Mouse (Mus musculus): Measurements from ENCODE around the gene Pnrc1. TPM values are rescaled to one million over a fixed set of nuclear protein-coding genes. Genes with fewer than 3 reads are reported as not detected.
"Not testable (repeated sequence)": the region's sequence is repeated elsewhere in the genome, so short reads cannot be mapped to it uniquely, and the experiment has no call there.

Pnrc1 gene
- polyA plus RNA-seq, 1 experiment from 2014 or later: 72.8 TPM

DNA sequence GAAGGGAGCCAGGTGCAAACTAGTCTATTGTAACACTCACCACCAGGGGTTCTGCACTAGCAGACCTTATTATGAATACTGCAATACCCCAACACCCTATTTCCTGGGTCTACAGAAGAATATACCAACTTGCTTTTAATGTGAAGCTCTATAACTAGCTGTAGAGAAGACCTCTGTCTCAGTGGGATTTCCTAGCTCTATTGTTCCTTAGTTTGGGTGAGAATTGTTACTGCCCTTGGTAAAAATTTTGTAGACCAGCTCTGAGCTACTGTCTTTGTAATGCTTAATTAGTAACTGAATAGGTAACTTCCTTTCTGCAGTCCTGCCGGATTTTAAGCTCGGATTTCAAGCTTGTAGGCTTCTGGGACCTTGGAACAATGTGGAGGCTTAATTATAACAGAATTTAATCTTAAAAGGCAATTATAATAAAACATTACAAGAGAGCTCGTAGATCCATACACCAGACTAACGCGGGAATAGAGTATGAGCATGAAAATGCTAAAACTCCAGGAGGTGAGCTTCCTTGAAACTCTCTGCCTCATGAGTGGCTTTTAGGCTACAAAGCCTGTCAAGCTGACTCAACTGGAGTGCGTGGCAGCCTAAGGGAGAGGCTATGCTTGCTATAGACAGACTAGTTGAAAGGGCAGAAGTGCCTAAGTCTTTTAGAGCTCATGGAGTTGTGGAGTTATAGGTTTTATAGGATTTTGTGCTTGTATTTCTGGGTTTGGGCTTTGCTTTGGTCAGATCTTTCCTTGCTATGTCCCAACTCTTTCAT, 11.1 kb upstream of the Pnrc1 start:
- not testable (repeated sequence) for H3K9ac ChIP-seq; ATAC-seq (ENCODE audit: extremely low read depth, insufficient number of reproducible peaks, low FRiP score, low TSS enrichment); H3K27me3 ChIP-seq (replicated peaks); H3K4me3 ChIP-seq; H3K4me1 ChIP-seq; H3K27ac ChIP-seq (replicated peaks); H3K36me3 ChIP-seq; H3K4me2 ChIP-seq
- WGBS: 84% methylated on average over 6 of the region's 6 CpGs
- peaks cover 14% of the 10 kb centered on the region; the same call in 1 of the 2 replicates for H3K9me3 ChIP-seq

DNA sequence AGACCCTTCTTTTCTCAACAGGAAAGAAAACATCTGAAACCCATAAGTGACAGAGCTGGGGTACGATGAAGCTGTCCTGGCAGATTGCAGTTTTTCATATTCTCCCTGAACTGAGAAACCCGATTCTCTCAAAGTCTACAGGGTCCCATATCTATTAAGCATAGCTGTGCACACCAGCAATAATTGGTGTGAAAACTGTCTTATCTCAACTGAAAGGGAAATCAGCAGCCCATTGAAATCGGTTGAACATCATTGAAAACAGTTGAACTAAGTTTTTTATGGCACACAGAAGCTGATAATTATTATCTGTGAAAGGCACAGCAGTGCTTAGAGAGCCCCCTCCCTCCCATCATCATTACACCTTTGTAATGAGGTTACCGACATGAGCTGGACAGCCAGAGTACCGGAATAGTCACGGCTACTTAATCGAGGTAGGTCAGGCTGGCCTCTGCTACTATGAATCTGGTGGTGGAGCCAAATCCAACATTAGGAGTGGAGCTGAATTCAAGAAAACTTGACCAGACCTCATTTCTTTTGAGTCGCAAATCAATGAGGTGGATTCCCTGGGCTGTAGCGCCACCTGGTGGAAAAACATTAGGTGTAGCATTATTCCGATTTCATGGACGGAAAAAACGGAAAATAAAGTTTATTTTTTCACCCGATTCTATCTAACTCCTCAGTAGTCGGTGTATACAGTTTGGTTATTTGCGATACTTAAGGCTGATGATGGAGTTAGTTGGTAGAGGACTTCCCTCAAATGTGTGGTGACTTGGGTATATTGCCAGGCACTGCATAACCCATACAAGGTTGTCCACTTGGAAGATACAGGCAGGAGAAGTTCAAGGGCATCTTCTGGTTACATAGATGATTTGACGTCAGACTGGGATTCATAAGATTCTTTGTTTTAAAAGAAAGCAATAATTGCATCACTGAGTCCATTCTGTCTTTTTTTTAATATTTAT, 2.7 kb upstream of the Pnrc1 start:
- Histone ChIP-seq H3K4me3 (no peak overlapping the region; the same call in 1 of the 2 replicates), H3K27me3 (replicated peaks) (0 out of 2 replicates have a peak, but pooled peaks cover 8% of the 10 kb centered on the region), H3K4me2 (peak overlapping the region; percentile 54), H3K4me1 (peaks cover 7% of the 10 kb centered on the region; the same call in 1 of the 2 replicates), H3K36me3 (no peaks in the 10 kb centered on the region), H3K9ac (peak overlapping the region; percentile 37; the same call in 1 of the 2 replicates), H3K27ac (replicated peaks) (no peak overlapping the region), H3K9me3 (no peaks in the 10 kb centered on the region)
- no peak for ATAC-seq (ENCODE audit: extremely low read depth, insufficient number of reproducible peaks, low FRiP score, low TSS enrichment)
- WGBS: 18% methylated on average over 16 of the region's 16 CpGs

DNA sequence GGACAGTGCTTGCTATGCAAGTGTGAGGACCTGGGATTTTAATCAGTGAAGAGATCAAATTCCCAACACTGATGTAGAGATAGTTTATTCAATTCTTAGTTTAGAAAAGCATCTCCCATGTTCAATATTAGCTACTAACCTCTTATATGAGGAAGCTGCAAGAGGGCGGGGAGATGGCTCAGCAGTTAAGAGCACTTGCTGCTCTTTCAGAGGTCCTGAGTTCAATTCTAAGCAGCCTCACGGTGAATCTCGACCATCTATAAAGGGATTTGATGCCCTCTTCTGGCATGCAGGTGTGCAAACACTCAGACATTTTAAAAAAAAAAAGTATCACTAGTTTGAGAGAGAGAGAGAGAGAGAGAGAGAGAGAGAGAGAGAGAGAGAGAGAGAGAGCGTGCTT, 915 bp upstream of the Pnrc1 start:
- Histone ChIP-seq H3K9me3 (no peaks in the 10 kb centered on the region), H3K4me2 (no peak overlapping the region), H3K4me3 (no peak overlapping the region), H3K27ac (replicated peaks) (no peak overlapping the region), H3K27me3 (replicated peaks) (0 out of 2 replicates have a peak, but pooled peaks cover 8% of the 10 kb centered on the region), H3K4me1 (peaks cover 7% of the 10 kb centered on the region; the same call in 1 of the 2 replicates), H3K9ac (no peak overlapping the region), H3K36me3 (no peaks in the 10 kb centered on the region)
- no peak for ATAC-seq (ENCODE audit: extremely low read depth, insufficient number of reproducible peaks, low FRiP score, low TSS enrichment)
- 54% methylated on average over 4 of the region's 4 CpGs for WGBS

DNA sequence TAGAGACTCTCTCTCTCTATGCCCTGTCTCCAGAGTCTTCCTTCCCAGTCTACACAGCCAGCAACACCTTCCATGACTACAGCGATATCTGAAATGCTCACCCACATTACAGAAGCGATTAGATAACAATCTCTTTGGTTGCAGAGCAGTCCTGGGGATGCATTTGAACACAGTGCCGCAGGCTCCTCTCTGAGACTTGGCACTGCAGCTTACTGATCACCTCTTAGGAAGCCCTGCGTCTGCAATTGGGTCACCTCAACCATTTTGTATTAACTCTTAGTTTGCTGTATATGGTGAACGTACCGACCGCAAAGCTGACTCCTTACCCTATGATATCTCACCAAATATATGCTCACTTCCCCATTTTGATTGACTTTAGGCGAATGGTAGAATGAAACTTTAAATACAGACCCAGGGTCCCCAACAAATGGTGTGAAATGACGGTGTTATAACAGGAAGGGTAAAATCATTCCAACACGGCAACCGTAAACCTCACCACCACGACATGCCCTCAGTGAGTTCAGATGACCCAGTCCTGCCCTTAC, 785 bp downstream of the Pnrc1 start:
- WGBS: 76% methylated on average over 12 of the region's 12 CpGs
- Histone ChIP-seq H3K27me3 (replicated peaks) (0 out of 2 replicates have a peak, but pooled peaks cover 8% of the 10 kb centered on the region), H3K4me3 (peak overlapping the region; percentile 31), H3K27ac (replicated peaks) (no peak overlapping the region), H3K9me3 (no peaks in the 10 kb centered on the region), H3K4me2 (peak overlapping the region; percentile 50), H3K36me3 (no peaks in the 10 kb centered on the region), H3K9ac (no peak overlapping the region), H3K4me1 (peaks cover 12% of the 10 kb centered on the region)
- no peak for ATAC-seq (ENCODE audit: extremely low read depth, insufficient number of reproducible peaks, low FRiP score, low TSS enrichment)

DNA sequence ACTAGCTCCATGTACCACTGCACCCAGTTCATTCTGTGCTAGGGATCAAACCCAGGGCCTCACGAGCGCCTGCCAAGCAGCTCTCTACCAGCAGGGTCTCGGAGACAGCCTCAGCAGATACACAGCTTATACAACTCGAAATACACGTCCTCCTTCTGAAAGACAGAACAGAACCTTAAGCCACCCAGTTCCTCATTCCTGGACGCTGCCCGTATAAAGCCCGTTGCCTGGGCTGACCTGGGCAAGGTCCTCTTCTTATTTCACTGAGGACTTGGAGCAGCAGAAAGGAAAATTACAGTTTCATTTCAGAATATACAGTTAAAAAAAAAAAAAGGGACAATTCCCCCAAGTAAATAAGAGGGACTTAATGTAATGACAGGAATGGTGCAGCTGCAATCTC, 4.5 kb downstream of the Pnrc1 start:
- H3K9me3 ChIP-seq: no peaks in the 10 kb centered on the region
- no peak overlapping the region for H3K9ac ChIP-seq
- no peaks in the 10 kb centered on the region for H3K27me3 ChIP-seq (replicated peaks)
- WGBS: 80% methylated on average over 8 of the region's 8 CpGs
- H3K27ac ChIP-seq (replicated peaks): no peak overlapping the region
- no peak overlapping the region for H3K4me2 ChIP-seq
- no peak for ATAC-seq (ENCODE audit: extremely low read depth, insufficient number of reproducible peaks, low FRiP score, low TSS enrichment)
- no peaks in the 10 kb centered on the region for H3K36me3 ChIP-seq
- peaks cover 4% of the 10 kb centered on the region for H3K4me1 ChIP-seq
- no peak overlapping the region for H3K4me3 ChIP-seq

DNA sequence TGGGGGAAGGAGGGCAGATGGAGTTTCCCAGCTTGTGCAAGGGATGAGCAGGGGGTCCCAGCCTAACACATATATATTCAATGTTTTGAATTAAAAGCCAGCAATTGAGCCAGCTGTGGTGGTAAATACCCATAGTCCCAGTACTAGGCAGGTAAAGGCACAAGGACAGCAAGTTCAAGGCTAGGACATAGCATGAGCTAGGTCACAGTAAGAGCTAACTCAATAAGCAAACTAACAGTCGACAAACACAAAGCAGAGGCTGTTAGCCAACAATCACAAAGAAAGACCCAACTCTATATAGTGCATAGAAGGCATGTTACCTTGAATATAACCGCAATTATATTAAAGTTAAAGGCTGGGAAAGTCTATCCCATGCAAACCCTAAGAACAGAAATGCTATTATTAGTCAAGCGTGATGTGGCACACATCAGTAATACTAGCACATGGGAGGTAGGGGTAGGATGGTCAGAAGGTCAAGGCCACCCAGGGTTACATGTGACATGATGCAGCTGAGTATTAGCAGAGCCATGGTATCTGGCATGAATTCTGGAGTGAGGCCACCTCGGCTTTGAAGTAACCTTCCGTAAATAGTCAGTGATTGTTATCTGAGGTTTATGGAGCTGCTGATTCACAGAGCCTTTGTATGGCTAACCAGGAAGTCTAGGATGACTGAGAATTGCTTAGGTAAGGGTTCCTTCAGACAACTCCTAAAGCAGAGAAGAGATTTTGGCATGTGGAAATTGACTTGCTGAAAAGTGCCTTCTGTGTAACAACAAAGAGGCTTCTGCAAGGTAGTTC, 5.7 kb downstream of the Pnrc1 start:
- H3K27ac ChIP-seq (replicated peaks): no peak overlapping the region
- peaks cover 4% of the 10 kb centered on the region for H3K4me1 ChIP-seq
- no peak for ATAC-seq (ENCODE audit: extremely low read depth, insufficient number of reproducible peaks, low FRiP score, low TSS enrichment)
- H3K36me3 ChIP-seq: no peaks in the 10 kb centered on the region
- H3K9me3 ChIP-seq: no peaks in the 10 kb centered on the region
- no peak overlapping the region for H3K9ac ChIP-seq
- WGBS: 50% methylated on average over 5 of the region's 5 CpGs
- no peaks in the 10 kb centered on the region for H3K27me3 ChIP-seq (replicated peaks)
- no peak overlapping the region for H3K4me2 ChIP-seq
- H3K4me3 ChIP-seq: no peak overlapping the region

DNA sequence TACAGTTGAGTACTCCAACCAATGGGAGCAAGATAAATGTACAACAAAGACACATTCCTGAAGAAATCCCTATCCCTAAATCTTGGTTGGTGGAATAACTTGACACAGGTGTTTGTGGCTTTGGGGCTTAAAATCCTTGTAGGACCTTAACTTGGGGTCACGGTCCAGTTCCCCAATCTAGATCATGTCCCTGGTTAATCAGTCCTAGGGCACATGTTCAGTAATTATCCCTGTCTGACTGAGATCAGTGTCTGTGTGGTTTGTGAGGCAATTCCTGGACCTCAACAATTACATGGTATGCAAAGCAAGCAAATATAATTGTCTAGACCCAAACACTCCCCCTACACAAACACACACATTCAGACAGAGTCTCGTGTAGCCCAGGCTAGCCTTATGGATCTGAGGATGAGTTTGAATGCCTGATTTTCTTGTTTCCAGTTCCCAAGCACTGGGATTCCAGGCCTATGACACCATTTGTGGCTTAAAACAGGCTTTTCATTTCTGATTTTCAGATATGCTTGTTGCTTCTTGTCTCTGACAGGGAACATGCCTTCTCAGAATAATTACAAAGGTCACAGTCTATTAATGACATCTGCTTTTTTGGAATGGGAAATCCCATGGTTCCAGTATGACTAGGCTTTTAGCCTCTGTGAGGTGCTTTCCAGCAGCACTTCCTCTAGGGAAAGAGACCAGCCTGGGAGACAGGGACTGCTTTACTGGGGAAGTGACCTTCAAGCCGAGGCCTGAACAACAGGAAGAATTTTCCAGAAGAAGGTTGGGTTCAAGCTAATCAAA, 7.9 kb downstream of the Pnrc1 start:
- Histone ChIP-seq H3K9ac (no peak overlapping the region), H3K4me2 (no peak overlapping the region), H3K4me1 (peaks cover 4% of the 10 kb centered on the region), H3K27me3 (replicated peaks) (no peaks in the 10 kb centered on the region), H3K27ac (replicated peaks) (no peak overlapping the region), H3K9me3 (no peaks in the 10 kb centered on the region), H3K4me3 (no peak overlapping the region), H3K36me3 (no peaks in the 10 kb centered on the region)
- ATAC-seq (ENCODE audit: extremely low read depth, insufficient number of reproducible peaks, low FRiP score, low TSS enrichment): no peak
- 71% methylated on average over 3 of the region's 3 CpGs for WGBS

DNA sequence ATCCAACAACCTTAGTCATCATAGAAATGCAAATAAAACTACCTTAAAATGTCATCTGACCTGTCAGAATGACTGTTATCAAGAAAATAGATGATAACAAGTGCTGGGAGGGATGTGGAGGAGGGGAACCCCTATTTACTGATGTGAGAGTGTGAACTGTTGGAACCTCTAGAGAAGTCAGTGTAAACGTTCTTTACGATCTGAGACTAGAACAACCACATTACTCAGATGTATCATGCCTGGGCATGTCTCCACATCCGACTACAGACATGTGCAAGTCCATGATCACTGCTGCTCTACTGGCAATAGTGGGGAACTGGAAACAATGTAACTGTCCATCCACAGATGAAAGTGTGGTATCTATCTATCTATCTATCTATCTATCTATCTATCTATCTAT, 16.5 kb downstream of the Pnrc1 start:
- Histone ChIP-seq H3K27ac (replicated peaks) (no peak overlapping the region), H3K4me3 (no peak overlapping the region), H3K27me3 (replicated peaks) (no peaks in the 10 kb centered on the region), H3K4me1 (no peaks in the 10 kb centered on the region), H3K9ac (no peak overlapping the region), H3K9me3 (no peaks in the 10 kb centered on the region), H3K4me2 (no peak overlapping the region), H3K36me3 (no peaks in the 10 kb centered on the region)
- ATAC-seq (ENCODE audit: extremely low read depth, insufficient number of reproducible peaks, low FRiP score, low TSS enrichment): no peak
- WGBS: 74% methylated on average over 3 of the region's 3 CpGs

DNA sequence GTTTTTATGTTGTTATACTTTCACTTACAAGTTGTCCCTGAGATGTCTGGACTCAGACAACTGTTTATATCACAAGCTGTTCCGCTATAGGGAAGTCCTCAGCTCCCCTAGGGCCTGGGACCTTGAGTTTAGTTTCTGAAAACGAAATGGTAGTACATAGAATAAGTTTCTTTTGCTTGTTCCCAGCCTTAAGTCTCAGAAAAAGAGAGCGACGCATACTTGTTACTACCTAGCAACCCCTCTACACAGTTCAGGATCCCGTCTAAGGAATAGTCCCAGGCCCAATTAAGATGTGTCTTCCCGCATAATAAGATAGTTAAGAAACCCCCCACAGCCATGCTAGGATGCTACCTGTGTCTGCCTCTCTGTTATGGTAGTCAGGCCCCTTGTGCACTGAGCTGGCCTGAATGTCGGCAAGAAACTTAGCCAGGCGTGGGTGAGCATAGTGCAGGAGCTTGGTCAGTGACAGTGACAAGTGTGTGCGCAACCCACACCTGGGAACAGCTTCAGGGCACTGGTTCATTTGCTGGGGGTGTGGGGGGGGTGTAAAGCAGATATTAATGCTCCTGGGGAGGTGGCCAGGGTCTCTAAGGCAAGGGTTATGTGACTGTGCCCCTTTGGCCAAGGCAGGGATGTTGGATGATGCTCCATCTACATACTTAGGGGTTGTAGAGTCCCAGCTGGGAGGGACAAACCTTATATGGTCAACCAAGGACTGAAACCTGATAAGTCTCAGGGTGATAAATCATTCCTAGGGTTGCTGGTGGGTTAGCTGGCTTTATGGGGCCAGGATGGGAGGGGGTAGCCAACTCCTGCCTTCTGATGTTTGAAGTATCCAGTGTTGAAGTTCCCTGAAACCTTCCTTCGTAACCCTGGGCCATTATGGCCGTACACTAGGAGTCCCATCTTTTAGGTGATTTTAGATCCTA, 19.3 kb downstream of the Pnrc1 start:
- ATAC-seq (ENCODE audit: extremely low read depth, insufficient number of reproducible peaks, low FRiP score, low TSS enrichment): no peak
- H3K27ac ChIP-seq (replicated peaks): no peak overlapping the region

More for the DNA sequence above, 19.3 kb downstream of the Pnrc1 start:
- no peaks in the 10 kb centered on the region for H3K9me3 ChIP-seq
- no peak overlapping the region for H3K9ac ChIP-seq
- H3K4me3 ChIP-seq: no peak overlapping the region
- WGBS: 75% methylated on average over 11 of the region's 11 CpGs
- no peaks in the 10 kb centered on the region for H3K27me3 ChIP-seq (replicated peaks)
- no peaks in the 10 kb centered on the region for H3K4me1 ChIP-seq
- H3K4me2 ChIP-seq: no peak overlapping the region
- no peaks in the 10 kb centered on the region for H3K36me3 ChIP-seq

Measured in heart, embryonic 13.5 days (tissue).